Mouse (Mus musculus) C2C12 (cell line): Measurements from ENCODE around the gene Fbxw11.
A peak's percentile ranks its signal among the peaks of the same experiment; 100 is the strongest.

ENCODE experiments used
- CTCF ChIP-seq: IDR thresholded peaks from one replicate; pipeline ENCODE4 v1.5.1; 2011; ENCODE audit not compliant: control insufficient read depth, insufficient read depth, insufficient read length
- MAX ChIP-seq: IDR thresholded peaks from one replicate; pipeline ENCODE4 v1.6.1; 2011; ENCODE audit warnings: mild to moderate bottlenecking, control low read depth
- USF1 ChIP-seq: IDR thresholded peaks from one replicate; pipeline ENCODE4 v1.6.1; 2011; ENCODE audit warnings: low read depth, mild to moderate bottlenecking, control low read depth, moderate library complexity

GRCm38 (mm10) chr11:32693431-32694141 lies 51.1 kb downstream of the Fbxw11 start:
- TF ChIP-seq CTCF: peak; percentile 0
- TF ChIP-seq USF1: no peak
- TF ChIP-seq MAX: no peak
